Mouse (Mus musculus) midbrain, postnatal 0 days (tissue): ENCODE data around the gene Stpg1. TPM values are rescaled to one million over a fixed set of nuclear protein-coding genes. Genes with fewer than 3 reads are reported as not detected.

ENCODE experiments used
- ATAC-seq: fragments of 200-750 bp; cut with Nextera tagmentation; 2 replicates; pipeline ENCODE4 v1.8.0; 2017; ENCODE audit warnings: moderate number of reproducible peaks, mild to moderate bottlenecking, moderate TSS enrichment, moderate library complexity; ENCODE audit not compliant: low FRiP score
- DNase-seq: peaks from one replicate; pipeline ENCODE4 v3.0.0-alpha.2; 2015; ENCODE audit warnings: low spot score
- H3K27ac ChIP-seq: fragments of 300-500 bp; sonication (generic); 2 replicates; pipeline ENCODE4 v1.5.1; 2014; ENCODE audit warnings: low read depth, mild to moderate bottlenecking, low read length, mixed read lengths
- H3K27me3 ChIP-seq: fragments of 300-500 bp; sonication (generic); 2 replicates; pipeline ENCODE4 v1.6.1; 2014; ENCODE audit warnings: low read length, control low read depth, mixed read lengths; ENCODE audit not compliant: insufficient read depth
- H3K36me3 ChIP-seq: fragments of 300-500 bp; sonication (generic); 2 replicates; pipeline ENCODE4 v1.6.1; 2014; ENCODE audit warnings: low read length, control low read depth, mixed read lengths; ENCODE audit not compliant: insufficient read depth
- H3K4me1 ChIP-seq: fragments of 300-500 bp; sonication (generic); 2 replicates; pipeline ENCODE4 v1.6.1; 2014; ENCODE audit warnings: mild to moderate bottlenecking, control low read depth, antibody characterized with exemption, low read length, mixed read lengths; ENCODE audit not compliant: insufficient read depth
- H3K4me2 ChIP-seq: fragments of 300-500 bp; sonication (generic); 2 replicates; pipeline ENCODE4 v1.6.1; 2014; ENCODE audit warnings: low read depth, mild to moderate bottlenecking, low read length, mixed read lengths; ENCODE audit not compliant: poor library complexity, severe bottlenecking
- H3K4me3 ChIP-seq: fragments of 300-500 bp; sonication (generic); 2 replicates; pipeline ENCODE4 v1.5.1; 2014; ENCODE audit warnings: low read depth, mild to moderate bottlenecking, low read length, moderate library complexity
- H3K9ac ChIP-seq: fragments of 300-500 bp; sonication (generic); replicated peaks from 2 replicates; pipeline ENCODE4 v1.6.1; 2014; ENCODE audit warnings: mild to moderate bottlenecking, low read length, moderate library complexity, mixed read lengths; ENCODE audit not compliant: poor library complexity, severe bottlenecking
- H3K9me3 ChIP-seq: fragments of 300-500 bp; sonication (generic); 2 replicates; pipeline ENCODE4 v1.6.1; 2016; ENCODE audit warnings: low read length, control low read depth
- CTCF ChIP-seq: IDR thresholded peaks from 2 replicates; pipeline ENCODE4 v1.5.1; 2016; ENCODE audit warnings: antibody characterized with exemption, mild to moderate bottlenecking
- WGBS: fragments of 180-500 bp; shearing (Covaris S2); extraction: QIAGEN DNeasy Blood & Tissue Kit; methylation state at CpG from one replicate; pipeline ENCODE4 v1.1.7; 2014; 5-methylcytosine and 5-hydroxymethylcytosine counted together
- polyA plus RNA-seq: library from polyadenylated mRNA; unstranded; fragments of >200 nt; fragmentation: Nextera tagmentation; extraction: Ambion mirVana; gene quantifications from 2 replicates; pipeline ENCODE4 v1.2.1, GENCODE M21; 2015
- total RNA-seq: library from RNA; depleted of rRNA; stranded (reverse); fragments of >200 nt; gene quantifications from 2 replicates; pipeline ENCODE4 v1.2.3, GENCODE M21; 2014

Gene Stpg1
- total and polyA plus RNA-seq, 2 experiments from 2014 or later: 0.28 to 0.55 TPM

DNA sequence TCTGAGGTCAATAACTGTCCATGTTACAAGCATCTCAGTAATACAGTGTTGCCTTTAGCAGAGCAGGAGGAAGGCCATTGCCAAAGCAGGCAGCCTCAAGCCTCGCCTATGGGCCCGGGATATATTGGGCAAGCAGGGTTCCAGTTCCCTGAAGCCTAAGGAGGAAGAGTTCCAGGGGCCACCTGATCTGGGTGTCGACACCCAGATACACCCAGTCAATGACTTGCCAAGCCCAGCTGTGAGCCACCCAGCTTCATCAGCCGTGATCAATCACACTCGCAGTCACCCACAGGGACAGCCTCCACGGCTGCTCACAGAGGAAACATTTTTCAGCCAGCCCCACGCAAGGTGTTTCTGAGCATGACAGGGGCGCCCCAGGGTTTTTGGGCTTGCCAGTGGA, 72.9 kb downstream of the Stpg1 start:
- DNase-seq (no peak), ATAC-seq (no peak)
- no peaks in the 10 kb centered on the region for H3K36me3 ChIP-seq
- no peak overlapping the region for H3K9ac ChIP-seq
- H3K27me3 ChIP-seq: peaks cover 7% of the 10 kb centered on the region; the same call in 1 of the 2 replicates
- peaks cover 3% of the 10 kb centered on the region; the same call in 1 of the 2 replicates for H3K4me1 ChIP-seq
- H3K4me2 ChIP-seq: no peak overlapping the region
- no peaks in the 10 kb centered on the region for H3K9me3 ChIP-seq
- WGBS: 79% methylated on average over 8 of the region's 8 CpGs
- H3K4me3 ChIP-seq: no peak overlapping the region
- no peak overlapping the region for H3K27ac ChIP-seq
- no peak for TF ChIP-seq CTCF

- H3K4me1 ChIP-seq: peaks cover 3% of the 10 kb centered on the region; the same call in 1 of the 2 replicates
- peaks cover 10% of the 10 kb centered on the region; the same call in 1 of the 2 replicates for H3K27me3 ChIP-seq
- H3K9ac ChIP-seq: no peak overlapping the region
- ATAC-seq (no peak), DNase-seq (no peak)
- no peak overlapping the region for H3K4me2 ChIP-seq
- TF ChIP-seq CTCF: no peak
- H3K27ac ChIP-seq: no peak overlapping the region
- H3K4me3 ChIP-seq: no peak overlapping the region
- H3K36me3 ChIP-seq: no peaks in the 10 kb centered on the region
- 27% methylated on average over 11 of the region's 11 CpGs for WGBS
- H3K9me3 ChIP-seq: no peaks in the 10 kb centered on the region
Measured at GRCm38 (mm10) chr4:135569201-135569600, 74.6 kb downstream of the Stpg1 start.

GRCm38 (mm10) chr4:135570152-135571036, 75.8 kb downstream of the Stpg1 start:
- no peaks in the 10 kb centered on the region for H3K9me3 ChIP-seq
- H3K9ac ChIP-seq: no peak overlapping the region
- peaks cover 3% of the 10 kb centered on the region; the same call in 1 of the 2 replicates for H3K4me1 ChIP-seq
- ATAC-seq: 0 out of 2 replicates have a peak, but pooled peaks have one; percentile 21
- DNase-seq: peak; percentile 43
- WGBS: 14% methylated on average over 32 of the region's 32 CpGs
- peaks cover 10% of the 10 kb centered on the region; the same call in 1 of the 2 replicates for H3K27me3 ChIP-seq
- H3K27ac ChIP-seq: no peak overlapping the region
- H3K4me2 ChIP-seq: peak overlapping the region; percentile 54
- TF ChIP-seq CTCF: 0 out of 2 replicates have a peak, but pooled peaks have one; percentile 10
- H3K36me3 ChIP-seq: no peaks in the 10 kb centered on the region
- H3K4me3 ChIP-seq: peak overlapping the region; percentile 39

GRCm38 (mm10) chr4:135571037-135571550, 76.5 kb downstream of the Stpg1 start:
- WGBS: 67% methylated on average over 6 of the region's 6 CpGs
- peaks cover 3% of the 10 kb centered on the region; the same call in 1 of the 2 replicates for H3K4me1 ChIP-seq
- H3K4me3 ChIP-seq: no peak overlapping the region
- ATAC-seq: no peak
- H3K27me3 ChIP-seq: peaks cover 10% of the 10 kb centered on the region; the same call in 1 of the 2 replicates
- no peaks in the 10 kb centered on the region for H3K9me3 ChIP-seq
- DNase-seq: no peak
- TF ChIP-seq CTCF: no peak
- H3K36me3 ChIP-seq: no peaks in the 10 kb centered on the region
- H3K4me2 ChIP-seq: no peak overlapping the region
- no peak overlapping the region for H3K9ac ChIP-seq
- H3K27ac ChIP-seq: no peak overlapping the region

DNA sequence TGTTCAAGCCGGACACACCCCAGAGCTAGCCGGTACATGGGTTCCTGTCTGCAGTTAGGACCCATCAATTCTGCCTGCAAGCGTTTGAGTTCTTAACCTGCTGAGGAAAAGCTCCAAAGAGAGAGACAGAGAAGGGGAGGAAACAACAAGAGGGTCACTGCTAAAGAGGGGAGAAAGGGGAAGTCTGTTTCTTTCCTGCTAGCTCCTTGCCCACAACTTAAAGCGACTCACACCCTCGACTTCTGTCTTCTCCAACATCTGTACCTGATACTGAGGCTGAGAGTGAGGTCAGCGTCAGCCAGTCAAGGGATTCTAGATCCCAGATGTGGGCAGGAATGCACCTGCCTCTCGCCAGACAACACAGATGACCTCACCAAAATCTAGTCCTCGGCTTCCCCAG, 77.7 kb downstream of the Stpg1 start:
- no peak for TF ChIP-seq CTCF
- Histone ChIP-seq H3K4me2 (no peak overlapping the region), H3K27me3 (peaks cover 10% of the 10 kb centered on the region; the same call in 1 of the 2 replicates), H3K4me1 (peaks cover 3% of the 10 kb centered on the region; the same call in 1 of the 2 replicates), H3K27ac (no peak overlapping the region), H3K36me3 (no peaks in the 10 kb centered on the region), H3K9me3 (no peaks in the 10 kb centered on the region), H3K4me3 (no peak overlapping the region), H3K9ac (no peak overlapping the region)
- DNase-seq: no peak
- 48% methylated on average over 8 of the region's 8 CpGs for WGBS
- ATAC-seq: no peak
